Mouse (Mus musculus): ENCODE data around the gene Cd3eap. TPM values are rescaled to one million over a fixed set of nuclear protein-coding genes. Genes with fewer than 3 reads are reported as not detected.

The Cd3eap gene
- polyA plus RNA-seq, 1 experiment: 12.7 TPM

GRCm38 (mm10) chr7:19373367-19373766 lies 14.1 kb upstream of the Cd3eap start:
- 90% methylated on average over 2 of the region's 2 CpGs for WGBS
- DNase-seq: no peak
- Histone ChIP-seq H3K4me3 (replicated peaks; ENCODE audit: insufficient read depth, low read depth, low read length) (no peak overlapping the region), H3K27ac (ENCODE audit: insufficient read depth, low read length) (no peak overlapping the region), H3K27me3 (ENCODE audit: control insufficient read depth, insufficient read depth, low read length) (no peaks in the 10 kb centered on the region), H3K4me1 (ENCODE audit: control insufficient read depth, insufficient read depth, low read length) (no peaks in the 10 kb centered on the region)
- TF ChIP-seq POLR2A (IDR thresholded peaks at IDR 0.05; ENCODE audit: borderline replicate concordance, insufficient read depth, low read length) (no peak), CTCF (IDR thresholded peaks at IDR 0.05; ENCODE audit: borderline replicate concordance, insufficient read depth, low read depth, low read length) (no peak)

- no peaks in the 10 kb centered on the region for H3K27me3 ChIP-seq (ENCODE audit: control insufficient read depth, insufficient read depth, low read length)
- WGBS: 7% methylated on average over 46 of the region's 46 CpGs
- H3K27ac ChIP-seq (ENCODE audit: insufficient read depth, low read length): no peak overlapping the region
- peak; percentile 63 to 77 for DNase-seq
- TF ChIP-seq CTCF (IDR thresholded peaks at IDR 0.05; ENCODE audit: borderline replicate concordance, insufficient read depth, low read depth, low read length): peak; percentile 83
- TF ChIP-seq POLR2A (IDR thresholded peaks at IDR 0.05; ENCODE audit: borderline replicate concordance, insufficient read depth, low read length): peak; percentile 56; the same call in 1 of the 2 replicates
- no peaks in the 10 kb centered on the region for H3K4me1 ChIP-seq (ENCODE audit: control insufficient read depth, insufficient read depth, low read length)
- H3K4me3 ChIP-seq (replicated peaks; ENCODE audit: insufficient read depth, low read depth, low read length): peak overlapping the region; percentile 48
These were observed 10.6 kb upstream of the Cd3eap start for GRCm38 (mm10) chr7:19369823-19370425.

GRCm38 (mm10) chr7:19368380-19368779 lies 9.1 kb upstream of the Cd3eap start:
- Histone ChIP-seq H3K4me1 (ENCODE audit: control insufficient read depth, insufficient read depth, low read length) (no peaks in the 10 kb centered on the region), H3K4me3 (replicated peaks; ENCODE audit: insufficient read depth, low read depth, low read length) (no peak overlapping the region), H3K27me3 (ENCODE audit: control insufficient read depth, insufficient read depth, low read length) (no peaks in the 10 kb centered on the region), H3K27ac (ENCODE audit: insufficient read depth, low read length) (no peak overlapping the region)
- no peak for TF ChIP-seq CTCF (IDR thresholded peaks at IDR 0.05; ENCODE audit: borderline replicate concordance, insufficient read depth, low read depth, low read length)
- no peak for TF ChIP-seq POLR2A (IDR thresholded peaks at IDR 0.05; ENCODE audit: borderline replicate concordance, insufficient read depth, low read length)
- no peak for DNase-seq
- 36% methylated on average over 16 of the region's 16 CpGs for WGBS

GRCm38 (mm10) chr7:19365376-19365775 lies 6.1 kb upstream of the Cd3eap start:
- H3K4me1 ChIP-seq (ENCODE audit: control insufficient read depth, insufficient read depth, low read length): no peaks in the 10 kb centered on the region
- 72% methylated on average over 4 of the region's 4 CpGs for WGBS
- H3K4me3 ChIP-seq (replicated peaks; ENCODE audit: insufficient read depth, low read depth, low read length): no peak overlapping the region
- no peak overlapping the region for H3K27ac ChIP-seq (ENCODE audit: insufficient read depth, low read length)
- no peak for TF ChIP-seq POLR2A (IDR thresholded peaks at IDR 0.05; ENCODE audit: borderline replicate concordance, insufficient read depth, low read length)
- no peak for TF ChIP-seq CTCF (IDR thresholded peaks at IDR 0.05; ENCODE audit: borderline replicate concordance, insufficient read depth, low read depth, low read length)
- H3K27me3 ChIP-seq (ENCODE audit: control insufficient read depth, insufficient read depth, low read length): no peaks in the 10 kb centered on the region
- DNase-seq: no peak

- TF ChIP-seq POLR2A (IDR thresholded peaks at IDR 0.05; ENCODE audit: borderline replicate concordance, insufficient read depth, low read length) (no peak), CTCF (IDR thresholded peaks at IDR 0.05; ENCODE audit: borderline replicate concordance, insufficient read depth, low read depth, low read length) (peak; percentile 76)
- Histone ChIP-seq H3K4me3 (replicated peaks; ENCODE audit: insufficient read depth, low read depth, low read length) (no peak overlapping the region), H3K27ac (ENCODE audit: insufficient read depth, low read length) (0 out of 2 replicates have a peak overlapping the region, but pooled peaks have one; percentile 27), H3K4me1 (ENCODE audit: control insufficient read depth, insufficient read depth, low read length) (no peaks in the 10 kb centered on the region), H3K27me3 (ENCODE audit: control insufficient read depth, insufficient read depth, low read length) (no peaks in the 10 kb centered on the region)
- peak; percentile 76 to 83 for DNase-seq
- 4% methylated on average over 18 of the region's 18 CpGs for WGBS
These were observed 4.6 kb upstream of the Cd3eap start for GRCm38 (mm10) chr7:19363881-19364280.

- TF ChIP-seq POLR2A (IDR thresholded peaks at IDR 0.05; ENCODE audit: borderline replicate concordance, insufficient read depth, low read length) (no peak), CTCF (IDR thresholded peaks at IDR 0.05; ENCODE audit: borderline replicate concordance, insufficient read depth, low read depth, low read length) (no peak)
- Histone ChIP-seq H3K27ac (ENCODE audit: insufficient read depth, low read length) (no peak overlapping the region), H3K4me1 (ENCODE audit: control insufficient read depth, insufficient read depth, low read length) (0 out of 2 replicates have a peak, but pooled peaks cover 5% of the 10 kb centered on the region), H3K4me3 (replicated peaks; ENCODE audit: insufficient read depth, low read depth, low read length) (no peak overlapping the region), H3K27me3 (ENCODE audit: control insufficient read depth, insufficient read depth, low read length) (no peaks in the 10 kb centered on the region)
- WGBS: 42% methylated on average over 4 of the region's 4 CpGs
- DNase-seq: no peak
These were observed 3.0 kb upstream of the Cd3eap start for GRCm38 (mm10) chr7:19362276-19362675.

GRCm38 (mm10) chr7:19361720-19362119 lies 2.4 kb upstream of the Cd3eap start:
- WGBS: 13% methylated on average over 16 of the region's 16 CpGs
- Histone ChIP-seq H3K4me3 (replicated peaks; ENCODE audit: insufficient read depth, low read depth, low read length) (no peak overlapping the region), H3K27me3 (ENCODE audit: control insufficient read depth, insufficient read depth, low read length) (no peaks in the 10 kb centered on the region), H3K4me1 (ENCODE audit: control insufficient read depth, insufficient read depth, low read length) (0 out of 2 replicates have a peak, but pooled peaks cover 5% of the 10 kb centered on the region), H3K27ac (ENCODE audit: insufficient read depth, low read length) (no peak overlapping the region)
- DNase-seq: peak; percentile 62 to 63
- TF ChIP-seq POLR2A (IDR thresholded peaks at IDR 0.05; ENCODE audit: borderline replicate concordance, insufficient read depth, low read length) (no peak), CTCF (IDR thresholded peaks at IDR 0.05; ENCODE audit: borderline replicate concordance, insufficient read depth, low read depth, low read length) (peak; percentile 52; the same call in 1 of the 2 replicates)

- Histone ChIP-seq H3K27ac (ENCODE audit: insufficient read depth, low read length) (peak overlapping the region; percentile 32; the same call in 1 of the 2 replicates), H3K4me3 (replicated peaks; ENCODE audit: insufficient read depth, low read depth, low read length) (peak overlapping the region; percentile 96), H3K27me3 (ENCODE audit: control insufficient read depth, insufficient read depth, low read length) (no peaks in the 10 kb centered on the region), H3K4me1 (ENCODE audit: control insufficient read depth, insufficient read depth, low read length) (0 out of 2 replicates have a peak, but pooled peaks cover 5% of the 10 kb centered on the region)
- peak; percentile 91 to 95 for DNase-seq
- TF ChIP-seq POLR2A (IDR thresholded peaks at IDR 0.05; ENCODE audit: borderline replicate concordance, insufficient read depth, low read length): peak; percentile 33; the same call in 1 of the 2 replicates
- no peak for TF ChIP-seq CTCF (IDR thresholded peaks at IDR 0.05; ENCODE audit: borderline replicate concordance, insufficient read depth, low read depth, low read length)
- WGBS: under 1% methylated on average over 27 of the region's 27 CpGs
These were observed 1.7 kb upstream of the Cd3eap start for GRCm38 (mm10) chr7:19360944-19361343.
